Mouse (Mus musculus) left cerebral cortex, postnatal 4 days (tissue): ENCODE measurements around the gene Fcer1g. TPM values are rescaled to one million over a fixed set of nuclear protein-coding genes. Genes with fewer than 3 reads are reported as not detected.
A peak's percentile ranks its signal among the peaks of the same experiment; 100 is the strongest.

Experiments used
- DNase-seq: peaks from one replicate; pipeline ENCODE4 v3.0.0-alpha.2; 2022
- intact Hi-C: fragments of 180-260 bp; cut with DNase I; formaldehyde crosslinking; loops from one replicate; pipeline ENCODE4 v1.15.1; 2025
- total RNA-seq, 2 experiments: library from RNA; stranded (reverse); gene quantifications; 2 replicates each; pipeline ENCODE4 v1.2.3; 2021

The Fcer1g gene
- total RNA-seq, result 1 to 10 TPM; 7.1 to 8.0 TPM

DNA sequence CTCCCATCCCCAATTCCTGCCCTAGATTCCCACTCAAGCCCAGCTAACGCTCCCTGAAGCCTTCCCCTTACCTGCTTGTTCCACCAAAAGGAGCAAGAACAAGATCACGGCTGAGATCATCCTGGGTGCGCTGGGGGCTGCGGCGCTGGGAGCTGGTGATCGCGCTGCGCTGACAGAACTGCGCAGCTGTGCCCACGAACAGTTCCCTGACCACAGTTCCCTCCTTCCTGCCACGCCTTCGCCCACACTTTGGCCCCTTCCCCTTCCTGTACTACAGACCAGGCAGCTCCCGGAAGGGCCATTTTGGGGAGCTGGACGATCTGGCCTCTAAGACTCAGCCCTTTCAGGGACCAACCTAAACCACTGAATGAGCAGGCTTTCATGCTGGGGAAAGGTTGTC, at the start of gene Fcer1g:
TSS of gene Fcer1g (minus strand) at position 240 of the 400 bp plus-strand sequence.
- DNase-seq, result no peak
- intact Hi-C loops, result no loop called here

DNA sequence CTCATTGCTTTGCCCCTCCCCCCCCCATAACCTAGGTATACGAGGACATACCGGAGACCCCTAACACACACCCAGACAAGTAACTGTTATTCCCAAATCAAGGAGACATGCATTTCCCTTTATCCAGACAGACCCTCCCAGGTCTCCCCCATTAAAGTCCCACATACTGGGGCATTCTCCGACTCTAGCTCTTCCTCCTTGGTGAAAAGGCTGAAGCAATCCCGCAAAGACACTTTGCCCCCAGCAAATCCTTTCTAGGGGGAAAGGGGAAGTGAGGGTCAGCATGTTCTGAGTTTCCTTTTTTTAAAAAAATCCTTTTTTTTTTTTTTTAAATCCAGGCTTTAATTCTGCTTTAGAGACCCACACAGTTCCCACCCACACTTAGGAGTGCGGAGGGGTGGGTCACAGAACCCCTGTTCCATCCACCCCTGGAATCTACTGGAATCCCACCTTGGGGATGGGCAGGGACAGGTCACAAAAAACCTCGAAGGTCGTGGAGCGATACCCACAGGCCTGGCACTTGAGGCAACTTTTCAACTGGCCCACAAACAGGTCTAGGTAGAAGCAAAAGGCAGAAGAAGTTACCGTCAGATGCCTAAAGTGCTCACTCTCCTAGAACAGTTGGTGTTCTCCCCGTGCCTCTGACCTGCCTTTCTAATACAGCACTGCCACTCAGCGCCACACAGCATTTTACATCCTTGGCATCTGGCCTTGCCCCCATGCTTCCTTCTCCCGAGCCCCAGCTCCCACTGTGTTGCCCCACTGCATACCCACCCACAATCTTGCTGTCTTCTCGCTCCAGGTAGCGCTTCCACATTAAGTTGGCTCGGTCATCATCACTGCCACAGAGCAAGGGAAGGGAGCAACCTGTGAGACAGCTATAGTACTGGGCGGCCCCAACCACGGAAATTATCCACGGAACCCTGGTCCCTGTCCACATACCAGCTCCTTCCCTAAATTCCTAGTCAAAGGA, 49.3 kb upstream of the Fcer1g start:
- DNase-seq, result no peak
- intact Hi-C loops, result no loop called here

DNA sequence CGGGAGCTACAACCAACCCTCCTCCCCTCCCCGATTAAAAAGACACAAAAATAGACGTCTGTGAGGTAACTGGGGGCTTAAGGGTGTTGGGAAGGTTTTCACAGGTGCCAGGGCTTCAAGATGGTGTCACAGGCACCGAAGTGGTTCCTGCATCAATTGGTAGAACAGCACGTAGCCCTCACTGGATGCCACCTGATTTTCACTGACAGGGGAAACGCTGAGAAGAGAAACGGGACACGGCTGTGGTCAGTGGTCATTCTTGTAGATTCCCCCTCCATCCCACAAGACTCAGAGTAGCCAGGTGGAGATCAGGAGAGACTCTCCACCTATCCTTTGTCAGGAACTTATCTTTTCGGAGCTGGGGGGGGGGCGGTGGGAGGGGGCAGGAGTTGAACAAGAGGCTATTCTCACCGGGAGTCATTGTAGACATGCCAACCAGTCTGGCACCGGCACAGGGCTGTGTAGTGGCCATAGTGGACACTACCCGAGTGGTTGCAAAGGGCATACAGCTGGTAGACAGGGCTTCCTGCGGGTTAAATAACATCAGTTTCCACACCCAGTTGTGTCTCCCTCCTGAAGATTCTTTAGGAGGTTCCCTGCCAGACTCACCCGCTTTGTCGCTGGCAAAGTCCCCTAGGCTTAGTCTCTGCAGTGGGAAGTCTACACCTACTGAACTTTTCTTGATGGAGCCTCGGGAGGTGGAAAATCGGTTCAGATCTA, 48.1 kb upstream of the Fcer1g start:
- intact Hi-C loops, result no loop called here
- DNase-seq, result no peak

DNA sequence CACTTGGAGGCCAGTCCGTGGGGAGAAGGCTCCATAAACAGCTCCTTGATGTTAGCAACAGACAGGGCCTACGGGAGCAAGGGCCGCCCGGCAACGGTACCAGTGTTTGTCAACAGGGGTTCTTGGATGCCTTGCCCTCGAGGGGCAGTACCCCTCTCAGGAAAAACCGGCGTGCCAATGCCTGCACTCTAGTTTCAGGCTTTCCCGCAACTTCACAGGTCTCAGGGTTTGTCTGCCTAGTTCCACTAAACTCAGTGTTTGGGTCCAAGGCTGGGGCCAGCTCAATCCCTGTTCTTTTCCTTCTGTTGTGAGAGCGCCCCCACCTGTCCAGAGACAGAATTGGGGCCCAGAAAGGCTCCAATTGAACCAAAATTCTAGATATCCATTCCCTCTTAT, 47.4 kb upstream of the Fcer1g start:
- intact Hi-C loops, result no loop called here
- DNase-seq, result peak; percentile 80

DNA sequence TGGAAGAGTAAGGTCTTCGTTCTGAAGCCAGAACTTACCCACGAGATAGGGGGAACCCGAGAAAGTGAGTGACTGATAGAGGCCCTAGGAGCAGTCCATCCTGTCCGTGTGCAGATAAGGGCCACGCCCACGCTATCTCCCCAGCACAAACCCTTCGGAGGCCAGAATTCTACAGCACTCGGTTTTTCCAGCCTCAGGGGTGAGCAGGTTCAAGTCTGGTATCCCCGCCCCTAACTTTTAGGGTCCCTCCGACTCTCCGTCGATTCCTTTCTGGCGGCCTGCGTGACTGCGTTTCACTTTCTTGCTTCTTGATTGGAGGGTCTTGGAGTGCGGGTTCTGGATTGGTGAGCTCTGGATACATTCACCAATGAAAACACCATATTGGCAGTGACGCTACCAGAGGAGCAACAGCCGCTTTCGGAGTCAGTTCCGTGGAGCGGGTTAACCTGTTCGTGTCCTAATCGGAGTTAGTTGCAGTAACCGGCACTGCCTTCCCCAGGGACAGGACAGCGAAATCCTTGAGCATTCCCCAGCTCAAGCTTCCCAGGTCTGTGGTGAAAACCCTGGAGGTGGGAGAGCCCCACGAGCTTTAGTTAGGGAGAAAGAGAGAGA, 46.9 kb upstream of the Fcer1g start, which contains the start of gene Ppox:
TSS of gene Ppox (minus strand) at position 271 of the 612 bp plus-strand sequence.
- intact Hi-C loops, result no loop called here
- peak; percentile 90 for DNase-seq

DNA sequence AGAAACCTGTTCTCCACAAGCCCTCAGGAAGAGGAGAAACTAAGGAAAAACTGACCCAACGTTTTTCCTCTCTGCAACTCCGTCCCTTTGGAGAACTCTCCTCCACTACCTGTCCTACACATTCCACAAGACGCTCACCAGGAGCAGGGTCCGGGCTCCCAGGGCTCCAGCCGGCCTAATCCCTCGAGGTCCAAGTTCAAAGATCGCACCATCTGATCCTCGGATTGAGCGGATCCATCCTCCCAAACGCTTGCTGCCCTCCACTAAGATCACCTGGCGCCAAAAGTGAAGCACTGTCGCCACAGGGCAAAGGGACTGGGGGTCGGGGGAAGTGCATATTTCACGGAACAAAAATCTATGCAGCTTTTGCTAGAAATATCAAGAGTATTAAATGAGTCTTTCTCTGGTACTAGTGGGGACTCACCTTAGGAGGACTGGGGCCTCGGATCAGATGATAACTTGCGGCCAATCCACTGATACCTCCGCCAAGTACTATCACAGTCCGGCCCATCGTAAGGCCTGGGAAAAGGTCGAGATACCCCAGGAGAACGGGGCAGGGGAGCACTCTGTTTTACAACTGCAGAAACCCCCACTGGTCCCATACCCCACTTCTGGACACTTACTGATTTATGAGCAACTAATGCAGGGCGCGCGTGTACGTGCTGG, 46.2 kb upstream of the Fcer1g start:
- DNase-seq, result no peak
- intact Hi-C loops, result no loop called here

DNA sequence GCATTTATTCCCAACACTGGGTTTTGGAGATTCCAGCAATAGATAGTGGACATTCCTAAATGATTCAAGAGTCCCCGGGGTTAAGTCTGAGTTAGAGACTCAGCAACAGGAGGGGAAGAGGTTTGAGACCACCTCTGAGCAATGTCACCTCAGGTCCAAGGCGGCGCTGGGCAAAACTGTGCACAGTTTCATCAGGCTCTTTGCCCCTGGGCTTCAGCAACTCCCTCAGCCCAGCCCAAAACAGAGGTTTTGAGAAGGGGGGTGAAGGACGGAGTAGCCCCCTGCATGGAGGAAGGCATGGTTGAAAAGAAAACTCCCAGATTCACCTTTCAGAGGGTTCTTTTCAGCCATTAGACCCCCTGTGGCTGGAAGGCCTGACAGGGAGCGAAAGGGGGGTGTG, 45.6 kb upstream of the Fcer1g start:
- no peak for DNase-seq
- intact Hi-C loops, result no loop called here

DNA sequence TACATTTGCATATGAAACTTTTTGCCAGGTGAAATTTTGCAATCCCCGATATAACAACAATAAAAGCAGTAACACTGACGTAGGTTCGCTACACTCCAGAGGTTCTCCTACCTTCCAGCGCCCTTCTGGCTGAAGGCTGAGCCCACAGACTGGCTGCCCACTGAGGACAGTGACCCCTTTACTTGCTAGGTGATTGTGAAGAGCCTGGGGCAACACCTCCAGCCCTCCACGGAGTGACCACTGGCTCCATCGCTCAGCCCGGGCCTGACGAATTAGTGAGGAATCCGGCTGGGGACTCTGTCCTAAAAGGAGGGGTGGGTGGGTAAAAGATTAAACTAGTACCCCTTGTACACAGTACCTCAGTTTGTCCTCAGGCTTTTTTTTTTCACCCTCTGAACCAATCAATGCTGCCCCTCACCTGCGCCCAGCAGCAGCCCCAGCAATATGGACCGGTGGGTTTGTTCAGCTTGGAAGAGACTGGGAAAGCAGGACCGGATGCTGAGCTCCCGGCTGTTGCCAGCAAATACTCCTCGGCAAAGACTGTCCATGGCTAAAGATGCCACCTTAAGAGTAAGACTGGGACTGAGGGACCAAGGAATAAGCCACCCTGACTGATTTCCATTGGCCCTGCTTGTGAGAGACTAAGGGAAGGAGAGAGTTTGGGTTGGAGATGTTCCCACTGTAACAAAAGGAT, 45.0 kb upstream of the Fcer1g start:
- intact Hi-C loops, result no loop called here
- no peak for DNase-seq

DNA sequence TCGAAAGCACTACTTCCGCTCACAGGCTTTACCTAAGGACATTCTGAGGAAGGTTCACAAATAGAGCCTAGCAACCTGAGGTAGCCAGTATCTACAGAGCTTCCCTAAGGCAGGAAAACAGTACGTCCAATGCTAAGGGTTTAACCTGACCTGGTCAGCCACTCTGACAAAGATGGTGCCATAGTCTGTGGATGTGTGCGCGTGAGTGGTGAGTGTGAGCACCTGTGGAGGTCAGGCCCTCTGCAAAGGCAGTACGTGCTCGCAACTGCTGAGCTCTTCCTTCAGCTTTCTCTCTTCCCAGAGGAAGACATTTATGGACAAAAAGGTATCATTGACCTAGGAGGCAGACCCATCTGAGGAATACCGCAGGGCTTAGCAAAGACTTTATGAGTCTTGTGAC, 44.3 kb upstream of the Fcer1g start:
- DNase-seq, result no peak
- intact Hi-C loops, result no loop called here

DNA sequence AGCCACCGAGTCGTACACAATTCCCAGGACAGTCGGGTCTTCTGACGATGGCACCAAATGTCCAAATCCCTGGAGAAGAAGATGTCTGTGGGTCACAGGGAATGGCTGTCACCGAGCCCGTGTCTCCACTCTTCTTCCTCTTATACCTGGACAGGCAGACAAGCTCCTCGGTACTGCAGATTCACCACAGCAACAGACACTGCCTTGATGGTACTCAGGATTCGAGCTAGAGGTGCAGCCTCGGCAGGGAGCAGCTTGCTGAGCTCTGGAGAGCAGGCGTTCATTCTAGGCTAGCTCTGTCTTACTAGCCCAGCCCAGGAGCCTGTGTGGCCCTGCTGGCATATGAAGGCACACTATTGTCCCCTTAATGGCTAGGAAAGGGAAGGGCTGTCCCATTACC, 43.6 kb upstream of the Fcer1g start:
- no peak for DNase-seq
- intact Hi-C loops, result no loop called here

DNA sequence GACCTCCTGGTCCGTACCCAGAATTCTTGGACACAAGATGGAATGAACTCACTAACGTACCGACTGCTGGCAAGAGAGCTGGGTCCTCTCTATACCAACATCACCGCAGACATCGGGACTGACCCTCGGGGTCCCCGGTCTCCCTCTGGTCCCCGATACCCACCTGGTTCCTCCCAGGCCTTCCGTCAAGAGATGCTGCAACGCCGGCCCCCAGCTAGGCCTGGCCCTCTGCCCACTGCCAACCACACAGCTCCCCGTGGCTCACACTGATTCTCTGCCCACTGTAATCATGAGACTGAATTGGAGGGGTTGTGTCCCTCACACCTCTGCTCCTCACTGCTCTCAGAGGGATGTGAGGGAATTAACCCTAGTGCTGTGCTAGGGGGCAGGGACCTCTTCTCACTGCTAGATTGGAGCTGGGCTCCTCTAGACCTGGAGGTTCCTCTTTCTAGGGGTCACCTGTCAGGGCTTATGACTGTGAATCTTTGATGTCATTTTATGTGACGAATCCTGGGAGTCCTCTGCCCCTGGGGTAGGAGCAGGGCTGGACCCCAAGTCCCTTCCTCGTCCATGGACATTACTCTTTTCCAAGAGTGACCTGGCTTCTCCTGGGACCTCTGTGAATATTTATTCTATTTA, 42.1 kb upstream of the Fcer1g start:
- intact Hi-C loops, result no loop called here

DNA sequence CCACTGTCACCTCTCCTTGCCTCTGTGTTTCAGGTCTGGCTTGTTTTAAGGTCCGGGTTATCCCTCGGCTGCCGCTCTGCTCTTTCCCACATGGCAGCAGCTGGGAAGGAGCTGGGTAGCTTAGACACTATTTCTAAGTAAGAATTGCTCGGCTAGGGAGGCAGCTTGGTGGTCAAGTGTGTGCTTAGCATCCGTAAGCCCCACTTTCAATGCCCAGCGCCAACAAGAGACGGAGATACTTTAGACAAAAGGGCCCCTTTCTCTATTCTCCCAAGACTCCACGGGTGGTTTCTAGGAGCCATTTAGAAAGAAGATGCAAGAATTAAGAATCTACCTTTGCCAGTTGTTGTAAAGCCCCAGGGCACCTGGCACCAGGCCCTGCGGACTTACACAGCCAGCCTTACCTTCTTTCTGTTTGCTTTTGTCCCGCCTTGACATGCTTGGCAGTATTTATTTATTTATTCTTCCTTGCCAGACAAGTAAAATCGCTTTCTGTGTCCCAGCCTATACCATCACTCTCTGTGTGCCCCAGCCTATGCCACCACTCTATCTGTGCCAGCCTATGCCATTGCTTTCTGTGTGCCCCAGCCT, 41.1 kb upstream of the Fcer1g start:
- no peak for DNase-seq
- intact Hi-C loops, result no loop called here

More for the DNA sequence above, 42.1 kb upstream of the Fcer1g start:
- no peak for DNase-seq

DNA sequence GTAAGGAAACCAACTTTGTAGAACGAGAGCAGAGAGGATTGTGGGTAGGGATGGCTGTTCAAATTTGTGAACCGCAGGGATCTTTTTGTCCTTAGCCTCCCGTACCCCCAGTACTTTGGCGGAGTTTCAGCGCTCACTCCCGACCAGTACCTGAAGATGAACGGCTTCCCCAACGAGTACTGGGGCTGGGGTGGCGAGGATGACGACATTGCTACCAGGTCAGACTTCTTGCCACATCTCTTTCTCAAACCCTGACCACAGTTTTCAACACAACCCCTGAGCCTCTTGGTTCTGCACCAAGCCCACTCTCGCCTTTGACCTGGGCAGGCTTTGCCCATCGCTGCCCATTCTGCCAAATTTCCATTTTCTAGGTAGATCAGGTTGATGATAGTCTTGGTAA, 40.0 kb upstream of the Fcer1g start:
- no peak for DNase-seq
- intact Hi-C loops, result no loop called here

DNA sequence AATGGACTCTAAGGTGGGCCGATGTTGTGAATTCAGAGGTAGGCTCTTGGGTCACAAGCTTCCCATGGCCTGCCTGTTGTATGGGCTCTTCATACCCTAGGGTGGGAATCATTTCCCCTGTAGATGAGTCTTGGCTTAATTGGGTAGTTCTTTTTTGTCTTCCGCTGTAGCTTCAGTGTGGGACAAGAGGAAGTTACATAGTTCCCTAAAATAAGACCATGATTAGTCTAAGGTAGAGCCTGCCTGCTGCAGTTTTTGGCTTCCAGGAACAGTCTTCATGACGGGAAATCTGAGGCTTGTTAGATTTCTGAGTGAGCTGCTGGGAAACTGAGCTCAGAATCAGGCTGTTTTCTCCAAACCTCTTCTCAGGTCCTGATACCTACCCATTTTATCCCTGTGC, 37.9 kb upstream of the Fcer1g start:
- intact Hi-C loops, result no loop called here
- no peak for DNase-seq

DNA sequence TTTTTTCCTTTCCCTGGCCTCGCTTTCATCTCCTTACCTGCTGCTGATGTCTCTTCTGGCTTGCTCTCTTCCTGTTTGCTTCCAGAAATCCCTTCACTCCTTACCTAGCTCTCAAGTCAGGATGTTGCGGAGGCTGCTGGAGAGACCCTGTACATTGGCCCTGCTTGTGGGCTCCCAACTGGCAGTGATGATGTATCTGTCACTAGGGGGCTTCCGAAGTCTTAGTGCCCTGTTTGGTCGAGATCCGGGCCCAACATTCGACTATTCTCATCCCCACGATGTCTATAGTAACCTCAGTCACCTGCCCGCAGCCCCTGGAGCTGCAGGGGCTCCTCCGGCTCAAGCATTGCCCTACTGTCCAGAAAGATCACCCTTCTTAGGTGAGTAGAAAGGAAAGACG, 37.5 kb upstream of the Fcer1g start:
- DNase-seq, result no peak
- intact Hi-C loops, result no loop called here

DNA sequence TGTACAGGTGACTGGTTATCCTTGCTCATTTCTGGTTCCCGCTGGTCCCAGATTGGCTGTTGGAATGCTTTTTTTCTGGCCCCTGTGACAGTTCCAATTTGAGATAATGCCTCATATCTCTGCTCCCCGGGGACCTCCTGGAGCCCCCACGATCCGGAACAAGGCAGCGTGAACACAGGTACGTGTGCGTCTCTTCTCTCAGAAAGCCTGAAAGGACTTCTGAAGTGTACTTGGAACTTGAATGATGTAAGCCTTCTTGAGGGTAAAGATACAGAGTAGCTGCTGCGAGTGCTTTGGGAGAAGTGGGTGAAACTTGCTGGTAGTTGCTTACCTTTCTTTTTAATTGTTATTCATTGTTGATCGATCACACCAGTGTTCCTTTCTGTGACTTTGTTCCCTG, 37.0 kb upstream of the Fcer1g start:
- intact Hi-C loops, result no loop called here
- no peak for DNase-seq

DNA sequence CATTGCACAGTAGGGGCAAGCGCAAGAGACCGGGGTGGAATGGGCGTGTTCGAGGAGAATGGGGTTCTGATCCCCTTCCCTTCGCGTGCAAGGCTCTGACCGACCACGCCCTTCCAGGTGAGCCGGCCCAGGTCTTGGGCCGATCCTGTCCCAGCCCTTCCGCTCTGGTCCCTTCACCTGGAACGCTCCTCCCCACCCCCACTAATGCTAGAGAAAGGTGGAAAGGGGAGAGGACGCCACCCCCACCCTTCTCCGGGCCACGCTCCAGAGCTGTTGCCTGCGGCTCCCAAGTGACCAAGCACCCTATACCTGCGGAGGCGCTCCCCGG, 36.4 kb upstream of the Fcer1g start:
- intact Hi-C loops, result no loop called here
- no peak for DNase-seq

DNA sequence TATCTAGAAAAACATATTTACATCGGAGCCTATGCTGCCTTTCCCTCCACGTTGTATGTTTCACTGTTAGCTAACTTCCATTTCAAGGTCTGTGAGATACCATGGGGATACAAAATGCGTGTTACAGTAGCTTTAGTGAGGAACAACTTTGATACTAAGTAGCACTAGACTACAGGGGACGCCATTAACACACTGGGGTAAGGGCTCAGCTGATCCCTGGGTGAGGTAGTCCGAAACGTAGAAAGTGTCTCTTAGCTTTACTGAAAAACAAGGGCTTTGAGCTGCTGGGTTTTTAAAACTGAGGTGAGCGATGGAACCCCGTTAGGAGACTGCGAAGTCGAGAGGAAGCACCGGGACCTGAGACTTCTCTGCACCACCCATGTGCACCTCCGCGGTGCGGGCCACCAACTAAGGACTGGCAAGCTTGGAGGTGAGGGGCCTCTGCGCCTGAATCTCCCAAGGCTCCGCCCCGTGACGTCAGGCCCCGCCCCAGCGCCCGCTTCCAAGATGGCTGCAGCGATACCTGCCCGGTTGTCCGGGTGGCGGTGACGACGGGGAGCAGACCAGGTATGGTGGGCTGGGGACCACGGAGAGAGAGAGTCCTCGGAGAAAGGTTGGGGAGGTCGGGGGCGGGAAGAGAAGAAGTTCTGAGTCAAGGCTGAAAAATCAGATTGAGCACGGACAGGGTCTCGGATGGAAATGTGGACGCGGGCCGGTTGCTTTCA, 35.8 kb upstream of the Fcer1g start, which contains the start of gene B4galt3:
TSS of gene B4galt3 (plus strand) at position 481 of the 725 bp plus-strand sequence.
- peak; percentile 95 for DNase-seq
- intact Hi-C loops, result no loop called here

DNA sequence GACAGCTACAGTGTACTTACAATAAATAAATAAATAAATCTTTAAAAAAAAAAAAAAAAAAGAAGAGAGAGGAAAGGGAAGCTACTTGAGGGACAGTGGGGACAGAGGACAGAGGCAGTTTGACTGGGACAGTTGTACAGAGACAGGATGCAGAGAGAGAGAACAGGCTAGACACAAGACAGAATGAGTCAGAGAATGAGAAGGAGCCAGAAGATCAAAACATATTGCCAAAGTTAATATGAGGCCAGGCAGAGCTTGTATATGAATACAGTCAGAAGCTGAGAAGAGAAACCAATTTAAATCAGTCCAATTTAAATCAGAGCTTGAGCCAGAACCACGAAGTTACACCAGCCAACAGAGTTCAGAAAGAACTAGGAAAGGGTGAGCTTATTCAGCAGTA, 34.2 kb upstream of the Fcer1g start:
- DNase-seq, result no peak
- intact Hi-C loops, result no loop called here
